Mouse (Mus musculus): ENCODE measurements around the gene Ndufb7. TPM values are rescaled to one million over a fixed set of nuclear protein-coding genes. Genes with fewer than 3 reads are reported as not detected.
A peak's percentile ranks its signal among the peaks of the same experiment; 100 is the strongest.

Gene Ndufb7
- polyA plus RNA-seq, 1 experiment from 2014 or later: 342 TPM

GRCm38 (mm10) chr8:83579676-83580075, 13.2 kb downstream of the Ndufb7 start:
- no peak for DNase-seq (ENCODE audit: extremely low spot score, low spot score)
- Histone ChIP-seq H3K36me3 (replicated peaks) (peaks cover 68% of the 10 kb centered on the region), H3K9me3 (no peaks in the 10 kb centered on the region), H3K27ac (no peak overlapping the region), H3K4me3 (no peak overlapping the region), H3K4me1 (peaks cover 66% of the 10 kb centered on the region), H3K27me3 (ENCODE audit: poor library complexity, severe bottlenecking) (no peaks in the 10 kb centered on the region)
- WGBS: 91% methylated on average over 8 of the region's 8 CpGs

GRCm38 (mm10) chr8:83580826-83581225, 14.4 kb downstream of the Ndufb7 start:
- H3K36me3 ChIP-seq (replicated peaks): peaks cover 68% of the 10 kb centered on the region
- H3K4me1 ChIP-seq: peaks cover 56% of the 10 kb centered on the region
- 90% methylated on average over 8 of the region's 8 CpGs for WGBS

DNA sequence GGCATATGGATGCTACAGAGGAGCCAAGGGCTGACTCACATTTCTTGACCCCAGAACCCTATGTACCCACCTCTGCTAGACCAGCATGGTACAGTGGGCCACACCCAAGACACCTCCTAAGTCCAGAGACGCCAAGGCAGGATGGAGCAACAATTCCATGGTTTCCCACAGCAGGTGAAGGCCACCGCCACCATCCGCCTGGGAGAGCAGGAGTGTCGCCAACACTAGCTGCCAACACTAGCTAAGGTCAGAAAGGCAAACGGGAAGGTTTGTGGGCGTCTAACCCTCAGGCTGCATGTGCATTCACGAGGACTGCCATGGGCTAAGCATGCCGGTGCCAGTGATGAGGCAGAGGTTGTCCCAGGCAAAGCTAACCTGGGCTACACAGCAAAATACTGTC, 15.8 kb downstream of the Ndufb7 start:
- H3K4me1 ChIP-seq: peaks cover 42% of the 10 kb centered on the region

More at GRCm38 (mm10) chr8:83580826-83581225, 14.4 kb downstream of the Ndufb7 start:
- no peak overlapping the region for H3K4me3 ChIP-seq
- 0 out of 2 replicates have a peak overlapping the region, but pooled peaks have one; percentile 11 for H3K27ac ChIP-seq
- no peak for DNase-seq (ENCODE audit: extremely low spot score, low spot score)
- H3K9me3 ChIP-seq: no peaks in the 10 kb centered on the region
- no peaks in the 10 kb centered on the region for H3K27me3 ChIP-seq (ENCODE audit: poor library complexity, severe bottlenecking)

DNA sequence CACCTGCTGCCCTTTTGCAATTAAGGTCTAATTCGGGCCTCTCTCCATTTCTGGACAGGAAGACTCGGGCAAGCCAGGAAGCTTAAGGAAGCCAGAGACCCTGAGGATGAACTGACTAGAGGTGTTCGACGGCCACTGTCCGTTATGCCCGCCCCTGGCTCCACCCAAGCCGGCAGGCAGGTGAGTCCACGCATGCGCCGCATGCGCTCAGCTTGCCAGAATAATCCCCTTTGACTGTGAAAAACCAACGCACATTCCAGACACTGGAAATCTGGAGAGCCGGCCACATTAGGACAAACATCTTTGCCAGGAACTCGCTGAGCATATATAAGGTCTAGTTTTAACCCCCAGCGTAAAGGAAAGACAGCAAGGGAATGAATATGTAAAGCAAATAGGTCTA, 16.8 kb downstream of the Ndufb7 start:
- Histone ChIP-seq H3K27me3 (ENCODE audit: poor library complexity, severe bottlenecking) (no peaks in the 10 kb centered on the region), H3K27ac (no peak overlapping the region), H3K4me1 (peaks cover 40% of the 10 kb centered on the region), H3K9me3 (no peaks in the 10 kb centered on the region), H3K36me3 (replicated peaks) (peaks cover 85% of the 10 kb centered on the region), H3K4me3 (no peak overlapping the region)
- WGBS: 92% methylated on average over 15 of the region's 15 CpGs
- DNase-seq (ENCODE audit: extremely low spot score, low spot score): no peak

More for the DNA sequence above, 15.8 kb downstream of the Ndufb7 start:
- Histone ChIP-seq H3K9me3 (no peaks in the 10 kb centered on the region), H3K4me3 (no peak overlapping the region), H3K27ac (no peak overlapping the region), H3K36me3 (replicated peaks) (peaks cover 77% of the 10 kb centered on the region), H3K27me3 (ENCODE audit: poor library complexity, severe bottlenecking) (no peaks in the 10 kb centered on the region)
- DNase-seq (ENCODE audit: extremely low spot score, low spot score): no peak
- 88% methylated on average over 8 of the region's 8 CpGs for WGBS

GRCm38 (mm10) chr8:83584771-83585170, 18.3 kb downstream of the Ndufb7 start:
- Histone ChIP-seq H3K4me3 (no peak overlapping the region), H3K27me3 (ENCODE audit: poor library complexity, severe bottlenecking) (no peaks in the 10 kb centered on the region), H3K9me3 (no peaks in the 10 kb centered on the region), H3K36me3 (replicated peaks) (peaks cover 88% of the 10 kb centered on the region), H3K4me1 (peaks cover 26% of the 10 kb centered on the region), H3K27ac (no peak overlapping the region)
- DNase-seq (ENCODE audit: extremely low spot score, low spot score): no peak
- WGBS: 96% methylated on average over 1 of the region's 1 CpGs

DNA sequence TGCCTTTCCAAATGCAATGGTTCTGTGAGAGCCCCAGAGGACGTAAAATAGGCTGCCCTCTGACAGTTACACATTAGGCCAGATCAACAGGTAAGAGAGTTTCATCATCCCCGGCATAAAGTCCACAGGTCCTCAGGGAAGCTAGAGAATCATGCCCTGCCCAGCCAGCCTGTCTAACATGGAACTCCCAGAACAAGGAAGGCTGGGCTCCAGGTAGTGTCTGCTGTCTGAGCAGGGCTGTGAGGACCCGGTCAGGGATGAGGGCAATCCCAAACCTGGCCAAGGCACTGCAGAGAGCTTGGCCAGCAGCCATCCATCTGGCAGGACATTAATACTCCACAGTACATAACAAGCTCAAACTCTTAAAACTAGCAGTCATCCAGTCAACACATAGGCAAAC, 18.9 kb downstream of the Ndufb7 start:
- H3K9me3 ChIP-seq: no peaks in the 10 kb centered on the region
- no peak overlapping the region for H3K4me3 ChIP-seq
- WGBS: 89% methylated on average over 3 of the region's 3 CpGs
- H3K27me3 ChIP-seq (ENCODE audit: poor library complexity, severe bottlenecking): no peaks in the 10 kb centered on the region
- H3K36me3 ChIP-seq (replicated peaks): peaks cover 88% of the 10 kb centered on the region
- peaks cover 28% of the 10 kb centered on the region for H3K4me1 ChIP-seq
- DNase-seq (ENCODE audit: extremely low spot score, low spot score): no peak
- no peak overlapping the region for H3K27ac ChIP-seq

DNA sequence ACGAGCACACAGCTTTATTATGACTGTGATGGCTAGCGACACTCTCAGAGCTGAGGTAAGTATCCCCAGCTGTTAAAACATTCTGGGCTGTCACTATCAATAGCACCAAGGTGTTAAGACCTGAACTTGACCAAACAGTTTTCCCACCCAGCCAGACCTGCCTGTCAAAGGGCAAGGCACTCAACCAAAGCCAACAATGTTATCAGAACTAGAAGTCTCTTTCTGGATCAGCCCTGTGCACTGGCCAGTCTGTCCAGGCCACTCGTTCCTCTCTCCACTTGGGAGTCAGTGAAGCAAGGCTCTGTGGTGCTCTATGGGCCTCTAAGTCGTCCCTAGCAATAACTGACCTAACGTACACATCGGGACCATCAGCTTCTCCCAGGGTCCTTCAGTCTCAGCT, 21.2 kb downstream of the Ndufb7 start:
- Histone ChIP-seq H3K36me3 (replicated peaks) (peaks cover 94% of the 10 kb centered on the region), H3K9me3 (no peaks in the 10 kb centered on the region), H3K27me3 (ENCODE audit: poor library complexity, severe bottlenecking) (no peaks in the 10 kb centered on the region), H3K4me1 (peaks cover 27% of the 10 kb centered on the region), H3K27ac (no peak overlapping the region), H3K4me3 (no peak overlapping the region)
- WGBS: 88% methylated on average over 6 of the region's 6 CpGs
- DNase-seq (ENCODE audit: extremely low spot score, low spot score): no peak

DNA sequence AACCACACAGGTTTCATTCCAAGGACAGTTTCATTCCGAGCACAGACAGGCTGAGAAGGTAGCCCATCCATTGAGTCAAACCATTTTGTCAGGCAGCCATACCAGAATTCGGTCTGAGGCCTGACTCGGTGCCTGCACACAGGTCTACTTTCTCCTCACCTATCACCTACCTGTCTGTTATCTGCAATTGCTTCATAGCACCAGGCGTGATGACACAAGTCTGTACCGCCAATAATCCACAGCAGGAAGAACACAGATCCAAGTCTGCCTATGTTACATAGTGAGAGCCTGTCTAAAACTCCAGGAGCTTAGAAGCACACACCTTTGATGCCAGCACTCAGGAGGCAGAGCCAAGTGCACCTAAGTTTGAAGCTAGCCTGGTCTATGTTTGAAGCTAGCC, 22.4 kb downstream of the Ndufb7 start:
- H3K27ac ChIP-seq: no peak overlapping the region
- H3K4me1 ChIP-seq: peaks cover 36% of the 10 kb centered on the region
- H3K4me3 ChIP-seq: no peak overlapping the region
- H3K36me3 ChIP-seq (replicated peaks): peaks cover 81% of the 10 kb centered on the region
- no peak for DNase-seq (ENCODE audit: extremely low spot score, low spot score)
- H3K27me3 ChIP-seq (ENCODE audit: poor library complexity, severe bottlenecking): no peaks in the 10 kb centered on the region
- H3K9me3 ChIP-seq: no peaks in the 10 kb centered on the region
- WGBS: 90% methylated on average over 5 of the region's 5 CpGs

- H3K4me3 ChIP-seq: no peak overlapping the region
- H3K4me1 ChIP-seq: peaks cover 39% of the 10 kb centered on the region
- H3K36me3 ChIP-seq (replicated peaks): peaks cover 66% of the 10 kb centered on the region
- H3K27me3 ChIP-seq (ENCODE audit: poor library complexity, severe bottlenecking): no peaks in the 10 kb centered on the region
- DNase-seq (ENCODE audit: extremely low spot score, low spot score): no peak
- H3K27ac ChIP-seq: no peak overlapping the region
- H3K9me3 ChIP-seq: no peaks in the 10 kb centered on the region
- 87% methylated on average over 7 of the region's 7 CpGs for WGBS
Observed at GRCm38 (mm10) chr8:83590488-83591023, 24.1 kb downstream of the Ndufb7 start.

- 74% methylated on average over 3 of the region's 3 CpGs for WGBS
- H3K4me3 ChIP-seq: peak overlapping the region; percentile 88
- H3K4me1 ChIP-seq: peaks cover 40% of the 10 kb centered on the region
- no peaks in the 10 kb centered on the region for H3K9me3 ChIP-seq
- H3K27me3 ChIP-seq (ENCODE audit: poor library complexity, severe bottlenecking): no peaks in the 10 kb centered on the region
- peaks cover 45% of the 10 kb centered on the region for H3K36me3 ChIP-seq (replicated peaks)
- DNase-seq (ENCODE audit: extremely low spot score, low spot score): no peak
- peak overlapping the region; percentile 66; the same call in 1 of the 2 replicates for H3K27ac ChIP-seq
Observed at GRCm38 (mm10) chr8:83592682-83593081, 26.2 kb downstream of the Ndufb7 start.

- H3K4me1 ChIP-seq: peaks cover 42% of the 10 kb centered on the region
- H3K4me3 ChIP-seq: peak overlapping the region; percentile 88
- no peaks in the 10 kb centered on the region for H3K27me3 ChIP-seq (ENCODE audit: poor library complexity, severe bottlenecking)
- WGBS: 8% methylated on average over 22 of the region's 22 CpGs
- peak overlapping the region; percentile 96 for H3K27ac ChIP-seq
- H3K9me3 ChIP-seq: no peaks in the 10 kb centered on the region
- H3K36me3 ChIP-seq (replicated peaks): peaks cover 36% of the 10 kb centered on the region
- DNase-seq (ENCODE audit: extremely low spot score, low spot score): no peak
Observed at GRCm38 (mm10) chr8:83593325-83594166, 27.1 kb downstream of the Ndufb7 start.

DNA sequence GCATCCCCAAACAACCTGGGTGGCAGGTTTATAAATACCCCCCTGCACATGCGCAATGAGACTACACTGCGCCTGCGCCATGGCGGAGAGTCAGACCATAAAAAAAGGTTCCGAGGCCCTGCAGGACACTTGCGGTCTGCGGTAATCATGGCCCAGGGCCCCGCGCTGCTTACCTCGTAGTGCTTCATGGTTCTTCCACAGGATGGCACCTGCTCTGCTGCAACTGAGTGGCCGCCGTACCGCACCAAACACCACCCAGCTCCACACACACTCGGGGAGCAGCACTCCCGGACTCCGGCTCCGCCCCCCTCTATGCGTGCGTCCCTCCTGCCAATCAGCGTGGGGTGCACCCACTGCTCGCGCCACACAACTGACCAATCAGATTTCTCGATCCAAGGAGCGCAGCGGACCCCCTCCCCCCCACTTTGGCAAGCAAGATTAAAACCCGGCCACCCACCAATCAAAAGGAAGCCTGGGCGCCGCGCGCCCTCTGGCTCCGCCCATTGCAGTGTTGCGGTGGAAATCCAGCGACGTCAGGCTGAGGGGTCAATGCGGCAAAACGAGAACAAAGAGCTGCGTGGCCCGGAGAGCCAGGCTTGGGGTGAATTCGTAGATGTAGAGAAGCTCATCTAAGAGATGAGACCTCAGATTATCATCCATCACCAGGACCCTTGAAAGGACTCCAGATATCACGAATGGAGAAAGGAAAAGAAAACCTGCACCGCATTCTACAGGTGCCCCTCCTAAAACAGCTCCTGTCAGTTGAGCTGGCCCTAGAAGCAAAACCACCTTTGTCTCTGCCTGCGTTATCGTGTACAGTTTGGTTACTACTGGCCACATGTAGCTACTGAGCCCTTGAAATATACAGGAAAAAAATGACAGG, 27.9 kb downstream of the Ndufb7 start:
- Histone ChIP-seq H3K36me3 (replicated peaks) (peaks cover 28% of the 10 kb centered on the region), H3K27me3 (ENCODE audit: poor library complexity, severe bottlenecking) (no peaks in the 10 kb centered on the region), H3K4me3 (peak overlapping the region; percentile 88), H3K27ac (peak overlapping the region; percentile 96), H3K4me1 (peaks cover 43% of the 10 kb centered on the region), H3K9me3 (no peaks in the 10 kb centered on the region)
- WGBS: under 1% methylated on average over 43 of the region's 43 CpGs
- DNase-seq (ENCODE audit: extremely low spot score, low spot score): peak; percentile 99
